Mouse (Mus musculus): ENCODE measurements around the gene Olig1. TPM values are rescaled to one million over a fixed set of nuclear protein-coding genes. Genes with fewer than 3 reads are reported as not detected.
A peak's percentile ranks its signal among the peaks of the same experiment; 100 is the strongest.
"Not testable (repeated sequence)": the region's sequence is repeated elsewhere in the genome, so short reads cannot be mapped to it uniquely, and the experiment has no call there.

Olig1 gene
- total RNA-seq, 2 experiments from 2014 or later: 95.9 to 105 TPM

- Histone ChIP-seq H3K4me3 (peak overlapping the region; percentile 48), H3K27ac (peak overlapping the region; percentile 46; the same call in 1 of the 2 replicates)
- no peak for DNase-seq (ENCODE audit: low spot score in 2 of 2)
- no peak for TF ChIP-seq CTCF (conservative IDR thresholded peaks at IDR 0.05)
Measured at GRCm38 (mm10) chr16:91227760-91228043, 41.9 kb upstream of the Olig1 start.

- H3K4me3 ChIP-seq: peak overlapping the region; percentile 48
- DNase-seq (ENCODE audit: low spot score in 2 of 2): no peak
- no peak for TF ChIP-seq CTCF (conservative IDR thresholded peaks at IDR 0.05)
- peak overlapping the region; percentile 46; the same call in 1 of the 2 replicates for H3K27ac ChIP-seq
Measured at GRCm38 (mm10) chr16:91228238-91229071, 41.1 kb upstream of the Olig1 start.

- DNase-seq (ENCODE audit: low spot score in 2 of 2): no peak
- Histone ChIP-seq H3K27ac (peak overlapping the region; percentile 46; the same call in 1 of the 2 replicates), H3K4me3 (peak overlapping the region; percentile 48; the same call in 1 of the 2 replicates)
- TF ChIP-seq CTCF (conservative IDR thresholded peaks at IDR 0.05): no peak
Measured at GRCm38 (mm10) chr16:91229072-91229348, 40.6 kb upstream of the Olig1 start.

GRCm38 (mm10) chr16:91229643-91230042, 39.9 kb upstream of the Olig1 start:
- peak overlapping the region; percentile 61 for H3K27ac ChIP-seq

GRCm38 (mm10) chr16:91231781-91232469, 37.6 kb upstream of the Olig1 start:
- DNase-seq (ENCODE audit: low spot score in 2 of 2): no peak
- Histone ChIP-seq H3K27ac (no peak overlapping the region), H3K4me3 (no peak overlapping the region)
- TF ChIP-seq CTCF (conservative IDR thresholded peaks at IDR 0.05): no peak

More at GRCm38 (mm10) chr16:91229643-91230042, 39.9 kb upstream of the Olig1 start:
- DNase-seq (ENCODE audit: low spot score in 2 of 2): no peak
- TF ChIP-seq CTCF (conservative IDR thresholded peaks at IDR 0.05): no peak
- H3K4me3 ChIP-seq: no peak overlapping the region; the same call in 1 of the 2 replicates

- no peak overlapping the region for H3K27ac ChIP-seq
- no peak for DNase-seq (ENCODE audit: low spot score in 2 of 2)
- H3K4me3 ChIP-seq: no peak overlapping the region
- no peak for TF ChIP-seq CTCF (conservative IDR thresholded peaks at IDR 0.05)
Measured at GRCm38 (mm10) chr16:91232470-91233240, 36.9 kb upstream of the Olig1 start.

GRCm38 (mm10) chr16:91233241-91233944, 36.2 kb upstream of the Olig1 start:
- TF ChIP-seq CTCF (conservative IDR thresholded peaks at IDR 0.05): no peak
- Histone ChIP-seq H3K27ac (no peak overlapping the region), H3K4me3 (no peak overlapping the region)
- peak in 1 of 2 experiments; percentile 21 for DNase-seq (ENCODE audit: low spot score in 2 of 2)

- Histone ChIP-seq H3K4me3 (no peak overlapping the region), H3K27ac (no peak overlapping the region)
- no peak for TF ChIP-seq CTCF (conservative IDR thresholded peaks at IDR 0.05)
- no peak for DNase-seq (ENCODE audit: low spot score in 2 of 2)
Measured at GRCm38 (mm10) chr16:91239024-91239423, 30.5 kb upstream of the Olig1 start.

- TF ChIP-seq CTCF (conservative IDR thresholded peaks at IDR 0.05): no peak
- no peak overlapping the region for H3K27ac ChIP-seq
- no peak overlapping the region for H3K4me3 ChIP-seq
- no peak for DNase-seq (ENCODE audit: low spot score in 2 of 2)
Measured at GRCm38 (mm10) chr16:91246292-91246691, 23.3 kb upstream of the Olig1 start.

- DNase-seq (ENCODE audit: low spot score in 2 of 2); H3K27ac ChIP-seq; H3K4me3 ChIP-seq: not testable (repeated sequence)
Measured at GRCm38 (mm10) chr16:91255419-91256164, 14.0 kb upstream of the Olig1 start.

GRCm38 (mm10) chr16:91258956-91259355, 10.6 kb upstream of the Olig1 start:
- TF ChIP-seq CTCF (conservative IDR thresholded peaks at IDR 0.05): no peak
- no peak for DNase-seq (ENCODE audit: low spot score in 2 of 2)
- Histone ChIP-seq H3K27ac (no peak overlapping the region), H3K4me3 (no peak overlapping the region)

GRCm38 (mm10) chr16:91260861-91261260, 8.7 kb upstream of the Olig1 start:
- no peak overlapping the region for H3K27ac ChIP-seq
- no peak for TF ChIP-seq CTCF (conservative IDR thresholded peaks at IDR 0.05)
- no peak overlapping the region for H3K4me3 ChIP-seq
- DNase-seq (ENCODE audit: low spot score in 2 of 2): no peak

Data from layer of hippocampus, adult 2 months (tissue).